8 mouse cellular contexts compared by ENCODE assay signal in genomic region chr2:39008954-39009365, GRCm38 (mm10). TPM values are rescaled to one million over a fixed set of nuclear protein-coding genes. Genes with fewer than 3 reads are reported as not detected.
A peak's percentile ranks its signal among the peaks of the same experiment; 100 is the strongest.
DNase-seq lines count a peak whose midpoint lies in the region; ATAC-seq and TF ChIP-seq lines count a peak whose summit lies in the region.

No protein-coding gene starts in this region.

- no peak for TF ChIP-seq POLR2A in thymus, adult 2 months (IDR thresholded peaks at IDR 0.05; ENCODE audit: control insufficient read depth, extremely low read depth, insufficient read depth, low read length, poor library complexity)

- H3K4me1 ChIP-seq in heart, embryonic 15.5 days (replicated peaks) = peaks cover 43% of the 10 kb centered on the region
- H3K4me1 ChIP-seq in limb, embryonic 10.5 days = peaks cover 32% of the 10 kb centered on the region
- H3K4me1 ChIP-seq in midbrain, embryonic 13.5 days (replicated peaks) = peaks cover 48% of the 10 kb centered on the region
- peaks cover 11% of the 10 kb centered on the region for H3K4me1 ChIP-seq in thymus, adult 2 months (replicated peaks; ENCODE audit: control insufficient read depth, insufficient read depth, low read length)

- peak; percentile 51 for ATAC-seq in activated CD4-positive, CD25-positive, alpha-beta regulatory T cell, adult 4 months
- ATAC-seq in heart, embryonic 15.5 days (replicated peaks; ENCODE audit: insufficient number of reproducible peaks, insufficient read depth, low FRiP score, low read depth) = no peak
- ATAC-seq in midbrain, embryonic 13.5 days = no peak
- no peak for ATAC-seq in megakaryocyte progenitor cell, adult 5-6 weeks (replicated peaks; ENCODE audit: poor library complexity)

- no peaks in the 10 kb centered on the region for H3K27me3 ChIP-seq in heart, embryonic 15.5 days
- no peaks in the 10 kb centered on the region for H3K27me3 ChIP-seq in limb, embryonic 10.5 days (ENCODE audit: low read depth, poor library complexity, severe bottlenecking)
- H3K27me3 ChIP-seq in midbrain, embryonic 13.5 days = no peaks in the 10 kb centered on the region
- no peaks in the 10 kb centered on the region for H3K27me3 ChIP-seq in thymus, adult 2 months (ENCODE audit: control insufficient read depth, insufficient read depth, low read length)

- no peaks in the 10 kb centered on the region for H3K9me3 ChIP-seq in heart, embryonic 15.5 days (replicated peaks)
- no peaks in the 10 kb centered on the region for H3K9me3 ChIP-seq in limb, embryonic 10.5 days (replicated peaks)
- H3K9me3 ChIP-seq in midbrain, embryonic 13.5 days = no peaks in the 10 kb centered on the region

- peak overlapping the region; percentile 96 for H3K9ac ChIP-seq in heart, embryonic 15.5 days
- peak overlapping the region; percentile 93 for H3K9ac ChIP-seq in midbrain, embryonic 13.5 days (replicated peaks)

- WGBS in heart, embryonic 15.5 days = 25% methylated on average over 3 of the region's 3 CpGs
- WGBS in limb, embryonic 10.5 days = 33% methylated on average over 3 of the region's 3 CpGs
- 35% methylated on average over 3 of the region's 3 CpGs for WGBS in midbrain, embryonic 13.5 days
- 0% methylated on average over 3 of the region's 3 CpGs for WGBS in thymus, adult 2 months

- peak overlapping the region; percentile 90 for H3K4me3 ChIP-seq in layer of hippocampus, adult 2 months
- H3K4me3 ChIP-seq in heart, embryonic 15.5 days = peak overlapping the region; percentile 95
- peak overlapping the region; percentile 98 for H3K4me3 ChIP-seq in limb, embryonic 10.5 days
- peak overlapping the region; percentile 97 for H3K4me3 ChIP-seq in midbrain, embryonic 13.5 days (replicated peaks)
- H3K4me3 ChIP-seq in thymus, adult 2 months (ENCODE audit: control insufficient read depth, insufficient read depth, low read length) = peak overlapping the region; percentile 79

- no peak for TF ChIP-seq CTCF in layer of hippocampus, adult 2 months (conservative IDR thresholded peaks at IDR 0.05)
- no peak for TF ChIP-seq CTCF in thymus, adult 2 months (IDR thresholded peaks at IDR 0.05; ENCODE audit: borderline replicate concordance, control insufficient read depth, extremely low read depth, insufficient read depth, low read length, poor library complexity)

- peaks cover 11% of the 10 kb centered on the region; the same call in 1 of the 2 replicates for H3K36me3 ChIP-seq in heart, embryonic 15.5 days
- H3K36me3 ChIP-seq in limb, embryonic 10.5 days = peaks cover 36% of the 10 kb centered on the region
- peaks cover 20% of the 10 kb centered on the region for H3K36me3 ChIP-seq in midbrain, embryonic 13.5 days
- H3K36me3 ChIP-seq in thymus, adult 2 months (ENCODE audit: control insufficient read depth, insufficient read depth, low read length) = peaks cover 9% of the 10 kb centered on the region

- H3K27ac ChIP-seq in layer of hippocampus, adult 2 months = peak overlapping the region; percentile 96
- peak overlapping the region; percentile 96 for H3K27ac ChIP-seq in heart, embryonic 15.5 days
- H3K27ac ChIP-seq in limb, embryonic 10.5 days = peak overlapping the region; percentile 90
- H3K27ac ChIP-seq in midbrain, embryonic 13.5 days = peak overlapping the region; percentile 86
- H3K27ac ChIP-seq in thymus, adult 2 months (ENCODE audit: control insufficient read depth, insufficient read depth, low read length) = peak overlapping the region; percentile 87

- H3K4me2 ChIP-seq in heart, embryonic 15.5 days = peak overlapping the region; percentile 92
- H3K4me2 ChIP-seq in midbrain, embryonic 13.5 days (replicated peaks) = peak overlapping the region; percentile 99

- DNase-seq in layer of hippocampus, adult 2 months (ENCODE audit: low spot score in 2 of 2) = no peak
- DNase-seq in layer of hippocampus, postnatal 36 days = no peak
- no peak for DNase-seq in limb, embryonic 10.5 days (ENCODE audit: low spot score)
- peak; percentile 80 for DNase-seq in thymus, adult 2 months

RNA-seq across cellular contexts. Expression of gene Rpl35, which starts 3.5 kb away (rescaled TPM):
- total RNA-seq in layer of hippocampus, adult 2 months (2021) = 100 to 1,000 TPM; 247 to 255 TPM
- total RNA-seq in layer of hippocampus, postnatal 36 days (2021) = 100 to 1,000 TPM; 261 to 262 TPM
- polyA plus RNA-seq in activated CD4-positive, CD25-positive, alpha-beta regulatory T cell, adult 4 months (2017; shearing (Covaris generic)) = 1,000 to 10,000 TPM; 1,939 to 1,985 TPM
- polyA plus RNA-seq in heart, embryonic 15.5 days (2015; fragmentation: Nextera tagmentation; extraction: Ambion mirVana) = 474 and 613 TPM in 2 replicates
- 939 and 1,103 TPM in 2 replicates for polyA plus RNA-seq in limb, embryonic 10.5 days (2016; fragmentation: Nextera tagmentation; extraction: Ambion mirVana)
- 740 and 763 TPM in 2 replicates for polyA plus RNA-seq in midbrain, embryonic 13.5 days (2015; fragmentation: Nextera tagmentation; extraction: Ambion mirVana)
- 207 and 221 TPM in 2 replicates for polyA plus RNA-seq in thymus, adult 2 months (2012; rRNA removed)
- total RNA-seq in megakaryocyte progenitor cell, adult 5-6 weeks (2015) = 632 and 667 TPM in 2 replicates
- 1,515 and 1,624 TPM in 2 replicates for total RNA-seq in megakaryocyte progenitor cell, adult 5-6 weeks (2017)

RNA-seq across cellular contexts. Expression of gene Arpc5l, which starts 3.8 kb away (rescaled TPM):
- 10 to 100 TPM; 88.5 to 92.8 TPM for total RNA-seq in layer of hippocampus, adult 2 months (2021)
- total RNA-seq in layer of hippocampus, postnatal 36 days (2021) = 100 to 1,000 TPM in 1 of 2 experiments, 10 to 100 TPM in 1; 92.9 to 106 TPM
- 100 to 1,000 TPM; 120 to 136 TPM for polyA plus RNA-seq in activated CD4-positive, CD25-positive, alpha-beta regulatory T cell, adult 4 months (2017; shearing (Covaris generic))
- polyA plus RNA-seq in heart, embryonic 15.5 days (2015; fragmentation: Nextera tagmentation; extraction: Ambion mirVana) = 78.9 and 88.5 TPM in 2 replicates
- polyA plus RNA-seq in limb, embryonic 10.5 days (2016; fragmentation: Nextera tagmentation; extraction: Ambion mirVana) = 116 and 129 TPM in 2 replicates
- 122 and 132 TPM in 2 replicates for polyA plus RNA-seq in midbrain, embryonic 13.5 days (2015; fragmentation: Nextera tagmentation; extraction: Ambion mirVana)
- polyA plus RNA-seq in thymus, adult 2 months (2012; rRNA removed) = 52.9 and 53.2 TPM in 2 replicates
- 73.3 and 82.6 TPM in 2 replicates for total RNA-seq in megakaryocyte progenitor cell, adult 5-6 weeks (2015)
- total RNA-seq in megakaryocyte progenitor cell, adult 5-6 weeks (2017) = 47.8 and 49.6 TPM in 2 replicates

RNA-seq across cellular contexts. Expression of gene Wdr38, which starts 11.7 kb away (rescaled TPM):
- total RNA-seq in layer of hippocampus, adult 2 months (2021) = under 1 TPM; 0.47 to 0.69 TPM
- under 1 TPM; 0.51 to 0.65 TPM for total RNA-seq in layer of hippocampus, postnatal 36 days (2021)
- polyA plus RNA-seq in activated CD4-positive, CD25-positive, alpha-beta regulatory T cell, adult 4 months (2017; shearing (Covaris generic)) = 1 to 10 TPM; 1.1 TPM
- 0.99 and 1.1 TPM in 2 replicates for polyA plus RNA-seq in heart, embryonic 15.5 days (2015; fragmentation: Nextera tagmentation; extraction: Ambion mirVana)
- polyA plus RNA-seq in limb, embryonic 10.5 days (2016; fragmentation: Nextera tagmentation; extraction: Ambion mirVana) = 1.3 and 1.6 TPM in 2 replicates
- 1.6 and 1.8 TPM in 2 replicates for polyA plus RNA-seq in midbrain, embryonic 13.5 days (2015; fragmentation: Nextera tagmentation; extraction: Ambion mirVana)
- polyA plus RNA-seq in thymus, adult 2 months (2012; rRNA removed) = 1.3 and 1.6 TPM in 2 replicates
- 0.22 TPM in 2 replicates for total RNA-seq in megakaryocyte progenitor cell, adult 5-6 weeks (2015)
- 0.25 and 0.88 TPM in 2 replicates for total RNA-seq in megakaryocyte progenitor cell, adult 5-6 weeks (2017)

RNA-seq across cellular contexts. Expression of gene Golga1, which starts 56.4 kb away (rescaled TPM):
- 10 to 100 TPM; 36.2 to 42.5 TPM for total RNA-seq in layer of hippocampus, adult 2 months (2021)
- total RNA-seq in layer of hippocampus, postnatal 36 days (2021) = 10 to 100 TPM; 33.2 to 39.0 TPM
- 10 to 100 TPM; 23.8 to 26.3 TPM for polyA plus RNA-seq in activated CD4-positive, CD25-positive, alpha-beta regulatory T cell, adult 4 months (2017; shearing (Covaris generic))
- 19.0 and 23.2 TPM in 2 replicates for polyA plus RNA-seq in heart, embryonic 15.5 days (2015; fragmentation: Nextera tagmentation; extraction: Ambion mirVana)
- polyA plus RNA-seq in limb, embryonic 10.5 days (2016; fragmentation: Nextera tagmentation; extraction: Ambion mirVana) = 21.0 and 22.0 TPM in 2 replicates
- 36.1 and 38.5 TPM in 2 replicates for polyA plus RNA-seq in midbrain, embryonic 13.5 days (2015; fragmentation: Nextera tagmentation; extraction: Ambion mirVana)
- 14.0 and 18.5 TPM in 2 replicates for polyA plus RNA-seq in thymus, adult 2 months (2012; rRNA removed)
- 12.7 and 14.1 TPM in 2 replicates for total RNA-seq in megakaryocyte progenitor cell, adult 5-6 weeks (2015)
- 16.5 and 19.2 TPM in 2 replicates for total RNA-seq in megakaryocyte progenitor cell, adult 5-6 weeks (2017)
